Mouse (Mus musculus) liver, postnatal 0 days (tissue): Measurements from ENCODE around the gene Gm5475. TPM values are rescaled to one million over a fixed set of nuclear protein-coding genes. Genes with fewer than 3 reads are reported as not detected.

Experiments used
- ATAC-seq: fragments of 200-750 bp; cut with Nextera tagmentation; 2 replicates; pipeline ENCODE4 v1.8.0; 2017; ENCODE audit warnings: mild to moderate bottlenecking, moderate library complexity
- DNase-seq: peaks from one replicate; pipeline ENCODE4 v3.0.0-alpha.2; 2016
- H3K27ac ChIP-seq: fragments of 300-500 bp; sonication (generic); 2 replicates; pipeline ENCODE4 v1.5.1; 2014; ENCODE audit warnings: antibody characterized with exemption, moderate library complexity, mild to moderate bottlenecking, low read depth
- H3K27me3 ChIP-seq: fragments of 300-500 bp; sonication (generic); 2 replicates; pipeline ENCODE4 v1.6.1; 2014; ENCODE audit warnings: low read length, control low read depth, mixed read lengths; ENCODE audit not compliant: insufficient read depth
- H3K36me3 ChIP-seq: fragments of 300-500 bp; sonication (generic); replicated peaks from 2 replicates; pipeline ENCODE4 v1.6.1; 2014; ENCODE audit warnings: mild to moderate bottlenecking, control low read depth, low read length, moderate library complexity, mixed read lengths; ENCODE audit not compliant: insufficient read depth
- H3K4me1 ChIP-seq: fragments of 300-500 bp; sonication (generic); 2 replicates; pipeline ENCODE4 v1.6.1; 2014; ENCODE audit warnings: antibody characterized with exemption, mild to moderate bottlenecking, control low read depth; ENCODE audit not compliant: insufficient read depth
- H3K4me2 ChIP-seq: fragments of 300-500 bp; sonication (generic); 2 replicates; pipeline ENCODE4 v1.6.1; 2014; ENCODE audit warnings: low read depth, mild to moderate bottlenecking, low read length, moderate library complexity, mixed read lengths
- H3K4me3 ChIP-seq: fragments of 300-500 bp; sonication (generic); 2 replicates; pipeline ENCODE4 v1.5.1; 2014; ENCODE audit warnings: low read depth, low read length
- H3K9ac ChIP-seq: fragments of 300-500 bp; sonication (generic); replicated peaks from 2 replicates; pipeline ENCODE4 v1.6.1; 2014; ENCODE audit warnings: mild to moderate bottlenecking, moderate library complexity
- H3K9me3 ChIP-seq: fragments of 300-500 bp; sonication (generic); 2 replicates; pipeline ENCODE4 v1.6.1; 2016; ENCODE audit warnings: mild to moderate bottlenecking, control low read depth, low read length, mixed read lengths
- CTCF ChIP-seq: sonication (generic); IDR thresholded peaks from 2 replicates; pipeline ENCODE4 v1.5.1; 2016; ENCODE audit warnings: antibody characterized with exemption, low read depth
- EP300 ChIP-seq: IDR thresholded peaks from 2 replicates; pipeline ENCODE4 v1.6.1; 2016; ENCODE audit warnings: antibody characterized with exemption, low read depth, mild to moderate bottlenecking
- WGBS: fragments of 180-500 bp; shearing (Covaris S2); extraction: QIAGEN DNeasy Blood & Tissue Kit; methylation state at CpG from one replicate; pipeline ENCODE4 v1.1.7; 2014; ENCODE audit not compliant: insufficient replicate concordance; 5-methylcytosine and 5-hydroxymethylcytosine counted together
- polyA plus RNA-seq: library from polyadenylated mRNA; unstranded; fragments of >200 nt; fragmentation: Nextera tagmentation; extraction: Ambion mirVana; gene quantifications from 2 replicates; pipeline ENCODE4 v1.2.1, GENCODE M21; 2015

Gene Gm5475
- polyA plus RNA-seq, 1 experiment from 2014 or later, result 0.04 TPM

DNA sequence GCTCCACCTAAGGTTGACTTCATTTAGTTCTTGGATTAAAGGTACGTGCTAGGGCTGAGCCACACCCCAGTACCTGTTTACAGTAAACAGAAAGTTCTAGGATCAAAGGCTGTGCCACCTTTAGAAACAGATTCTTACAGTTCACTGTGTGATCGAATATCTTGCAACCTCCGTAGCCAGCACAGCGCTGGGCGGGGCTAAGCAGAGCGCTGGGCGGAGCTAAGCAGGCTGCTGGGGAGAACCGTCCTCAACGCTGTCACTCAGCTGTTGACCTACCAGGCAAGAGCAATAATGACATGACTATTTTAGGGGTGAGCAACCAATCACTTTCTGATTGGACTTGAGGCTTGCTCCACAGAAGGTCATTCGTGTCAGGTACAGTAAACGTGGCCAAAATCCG lies 39.0 kb downstream of the Gm5475 start:
- H3K9ac ChIP-seq, result peak overlapping the region; percentile 8; the same call in 1 of the 2 replicates
- no peak for TF ChIP-seq EP300
- no peak for TF ChIP-seq CTCF
- no peaks in the 10 kb centered on the region for H3K36me3 ChIP-seq
- peaks cover 11% of the 10 kb centered on the region for H3K4me1 ChIP-seq
- H3K4me3 ChIP-seq, result no peak overlapping the region
- whole genome bisulfite sequencing, result 8% methylated on average over 12 of the region's 12 CpGs
- no peaks in the 10 kb centered on the region for H3K27me3 ChIP-seq
- ATAC-seq (peak; percentile 80), DNase-seq (peak; percentile 79)
- no peak overlapping the region for H3K27ac ChIP-seq
- H3K9me3 ChIP-seq, result no peaks in the 10 kb centered on the region
- peak overlapping the region; percentile 63 for H3K4me2 ChIP-seq

- no peak for TF ChIP-seq EP300
- TF ChIP-seq CTCF, result no peak
- H3K27ac ChIP-seq, result 0 out of 2 replicates have a peak overlapping the region, but pooled peaks have one; percentile 7
- no peak for ATAC-seq
- H3K27me3 ChIP-seq, result no peaks in the 10 kb centered on the region
- DNase-seq, result no peak
- peaks cover 11% of the 10 kb centered on the region for H3K4me1 ChIP-seq
- H3K9ac ChIP-seq, result no peak overlapping the region
- peak overlapping the region; percentile 63; the same call in 1 of the 2 replicates for H3K4me2 ChIP-seq
- no peaks in the 10 kb centered on the region for H3K36me3 ChIP-seq
- no peak overlapping the region for H3K4me3 ChIP-seq
- no peaks in the 10 kb centered on the region for H3K9me3 ChIP-seq
- 52% methylated on average over 9 of the region's 9 CpGs for WGBS
Observed at GRCm38 (mm10) chr15:100461646-100462045, 39.7 kb downstream of the Gm5475 start.

GRCm38 (mm10) chr15:100462086-100462485 lies 40.1 kb downstream of the Gm5475 start:
- ATAC-seq, result no peak

DNA sequence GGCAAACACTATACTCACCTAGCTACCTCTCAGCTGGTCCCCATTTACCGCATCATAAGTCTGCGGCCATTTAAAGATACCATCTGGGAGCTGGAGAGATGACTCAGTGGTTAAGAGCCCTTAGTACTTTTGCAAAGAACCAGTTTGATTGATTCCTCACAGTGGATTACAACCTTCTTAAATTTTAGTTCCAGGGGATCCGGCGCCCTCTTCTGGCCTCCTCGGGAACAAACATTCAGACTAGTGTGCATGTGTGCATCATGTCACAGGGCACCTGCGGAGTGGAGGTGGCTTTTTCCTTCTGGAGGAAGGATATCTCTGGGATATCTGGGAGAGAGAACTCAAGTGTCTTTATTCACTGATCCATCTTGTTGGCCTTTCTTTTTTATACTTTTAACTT lies 41.8 kb downstream of the Gm5475 start:
- DNase-seq, result peak; percentile 76
- Histone ChIP-seq H3K27ac (no peak overlapping the region), H3K4me3 (no peak overlapping the region), H3K9me3 (no peaks in the 10 kb centered on the region), H3K36me3 (no peaks in the 10 kb centered on the region), H3K4me2 (no peak overlapping the region), H3K27me3 (no peaks in the 10 kb centered on the region), H3K4me1 (peaks cover 14% of the 10 kb centered on the region), H3K9ac (no peak overlapping the region)
- WGBS, result 23% methylated on average over 6 of the region's 6 CpGs
- ATAC-seq, result no peak
- no peak for TF ChIP-seq EP300
- TF ChIP-seq CTCF, result peak; percentile 78

More at GRCm38 (mm10) chr15:100462086-100462485, 40.1 kb downstream of the Gm5475 start:
- Histone ChIP-seq H3K27me3 (no peaks in the 10 kb centered on the region), H3K36me3 (no peaks in the 10 kb centered on the region), H3K4me1 (peaks cover 11% of the 10 kb centered on the region), H3K9ac (no peak overlapping the region), H3K27ac (no peak overlapping the region), H3K4me3 (no peak overlapping the region), H3K4me2 (no peak overlapping the region), H3K9me3 (no peaks in the 10 kb centered on the region)
- DNase-seq, result no peak
- TF ChIP-seq CTCF (no peak), EP300 (no peak)
- 81% methylated on average over 5 of the region's 5 CpGs for whole genome bisulfite sequencing

DNA sequence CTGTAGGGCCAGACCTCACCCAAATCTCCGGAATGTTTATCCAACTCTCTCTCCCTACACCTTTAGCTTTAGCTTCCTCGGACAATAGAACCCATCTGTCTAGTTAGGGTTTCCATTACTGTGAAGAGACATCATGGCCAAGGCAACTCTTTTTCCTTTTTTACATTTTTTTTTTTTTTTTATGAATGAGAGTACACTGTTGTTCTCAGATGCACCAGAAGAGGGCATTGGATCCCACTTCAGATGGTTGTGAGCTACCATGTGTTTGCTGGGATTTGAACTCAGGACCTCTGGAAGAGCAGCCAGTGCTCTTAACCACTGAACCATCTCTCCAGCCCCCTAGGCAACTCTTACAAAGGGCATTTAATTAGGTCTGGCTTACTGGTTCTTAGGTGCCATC lies 43.5 kb downstream of the Gm5475 start:
- Histone ChIP-seq H3K36me3 (no peaks in the 10 kb centered on the region), H3K4me2 (no peak overlapping the region), H3K4me3 (no peak overlapping the region), H3K9me3 (no peaks in the 10 kb centered on the region), H3K27ac (no peak overlapping the region), H3K27me3 (no peaks in the 10 kb centered on the region), H3K4me1 (peaks cover 27% of the 10 kb centered on the region), H3K9ac (no peak overlapping the region)
- WGBS, result 64% methylated on average over 2 of the region's 2 CpGs
- no peak for DNase-seq
- TF ChIP-seq EP300 (no peak), CTCF (0 out of 2 replicates have a peak, but pooled peaks have one; percentile 37)
- no peak for ATAC-seq

GRCm38 (mm10) chr15:100467738-100468137 lies 45.8 kb downstream of the Gm5475 start:
- Histone ChIP-seq H3K4me1 (peaks cover 17% of the 10 kb centered on the region), H3K27me3 (no peaks in the 10 kb centered on the region), H3K27ac (peak overlapping the region; percentile 90), H3K9me3 (no peaks in the 10 kb centered on the region), H3K4me2 (peak overlapping the region; percentile 96), H3K4me3 (peak overlapping the region; percentile 69), H3K36me3 (peaks cover 7% of the 10 kb centered on the region; the same call in 1 of the 2 replicates), H3K9ac (peak overlapping the region; percentile 39)
- WGBS, result 32% methylated on average over 7 of the region's 8 CpGs
- no peak for ATAC-seq
- TF ChIP-seq CTCF, result no peak
- TF ChIP-seq EP300, result no peak
- DNase-seq, result no peak
